Mouse (Mus musculus) testis, adult 2 months (tissue): ENCODE data around the gene Gramd1a.

Experiments
- CTCF ChIP-seq: fragments of 200-500 bp; IDR thresholded peaks from 2 replicates; pipeline ENCODE4 v1.5.1; 2012; ENCODE audit warnings: low read depth, mild to moderate bottlenecking, inconsistent platforms, low read length, moderate library complexity; ENCODE audit not compliant: control insufficient read depth, insufficient read depth, insufficient replicate concordance
- POLR2A ChIP-seq: fragments of 200-500 bp; IDR thresholded peaks from 2 replicates; pipeline ENCODE4 v1.6.1; 2012; ENCODE audit warnings: low read depth, mild to moderate bottlenecking, inconsistent platforms, low read length, moderate library complexity; ENCODE audit not compliant: control insufficient read depth

DNA sequence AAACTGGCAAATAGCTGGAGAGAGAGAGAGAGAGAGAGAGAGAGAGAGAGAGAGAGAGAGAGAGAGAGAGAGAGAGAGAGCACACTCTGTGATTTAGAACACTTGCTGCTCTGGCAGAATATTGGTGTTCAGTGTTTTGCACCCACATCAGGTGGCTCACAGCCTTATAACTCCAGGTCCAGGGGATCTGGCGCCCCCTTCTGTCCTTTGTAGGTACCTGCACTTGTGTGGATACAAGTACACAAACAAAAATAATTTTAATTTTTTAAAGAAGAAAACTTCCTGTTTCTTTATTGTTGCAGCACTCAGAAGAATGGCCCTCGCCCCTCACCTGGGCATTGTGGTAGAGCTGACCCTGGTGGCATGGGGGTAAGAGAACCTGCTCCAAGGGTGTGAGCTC is 16.5 kb upstream of the Gramd1a start:
- TF ChIP-seq CTCF (peak; percentile 46; the same call in 1 of the 2 replicates), POLR2A (no peak)
